Mouse (Mus musculus): Measurements from ENCODE around the gene Pigw. TPM values are rescaled to one million over a fixed set of nuclear protein-coding genes. Genes with fewer than 3 reads are reported as not detected.
A peak's percentile ranks its signal among the peaks of the same experiment; 100 is the strongest.

Gene Pigw
- 1.3 and 1.4 TPM in 2 replicates for polyA plus RNA-seq (2015; fragmentation: Nextera tagmentation; extraction: Ambion mirVana)

DNA sequence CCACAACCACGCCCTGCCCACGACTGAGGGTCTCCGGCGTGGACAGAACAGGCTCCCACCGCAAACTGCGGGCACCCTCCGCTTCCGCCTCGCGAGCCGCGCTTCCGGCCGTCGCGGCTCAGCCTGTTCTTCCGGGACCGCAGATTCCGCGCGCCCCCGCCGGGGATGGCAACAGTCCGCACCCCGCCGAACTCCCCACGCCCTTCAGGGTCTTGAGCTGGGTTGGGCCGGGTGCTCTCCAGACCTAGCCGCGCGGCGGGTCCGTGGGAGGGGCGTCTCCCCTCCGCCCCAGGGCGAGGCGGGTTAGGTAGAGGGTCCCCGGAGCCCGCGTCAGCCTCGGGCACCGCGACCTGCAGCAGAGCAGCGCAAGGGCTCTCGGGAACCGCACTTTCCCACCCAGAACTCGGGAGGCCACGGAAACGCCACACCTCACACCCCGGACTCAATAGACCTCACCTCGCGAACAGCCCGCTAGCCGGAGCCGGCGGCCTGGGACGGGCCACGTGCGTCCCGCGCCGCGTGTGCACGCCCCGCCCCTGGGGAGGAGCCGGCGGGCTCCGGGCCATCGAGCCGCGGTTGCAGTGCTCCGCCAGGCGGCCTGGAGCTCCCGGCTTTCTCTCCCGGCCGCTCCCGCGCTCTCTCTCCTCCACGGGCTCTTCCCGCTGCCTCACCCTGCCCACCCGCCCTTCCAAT lies at the start of gene Pigw, which contains the start of gene Myo19:
Gene Pigw, minus strand, starts transcription at position 514 of the 693 bp plus-strand sequence.
Gene Myo19, plus strand, starts transcription at position 377 of the 693 bp plus-strand sequence.
- ATAC-seq: peak; percentile 98
- under 1% methylated on average over 79 of the region's 81 CpGs for WGBS (ENCODE audit: insufficient replicate concordance)
- H3K36me3 ChIP-seq (replicated peaks; ENCODE audit: insufficient read depth, low read length): peaks cover 7% of the 10 kb centered on the region
- peak within 1 kb of the TSS; percentile 94 for H3K9ac ChIP-seq (replicated peaks)
- peak within 1 kb of the TSS; percentile 100 for H3K4me2 ChIP-seq (ENCODE audit: low read depth, low read length)
- no peak for TF ChIP-seq EP300 (IDR thresholded peaks at IDR 0.05; ENCODE audit: low read depth)
- TF ChIP-seq CTCF (IDR thresholded peaks at IDR 0.05; ENCODE audit: low read depth): peak; percentile 47
- peaks cover 16% of the 10 kb centered on the region for H3K4me1 ChIP-seq (ENCODE audit: insufficient read depth)
- H3K4me3 ChIP-seq (ENCODE audit: low read depth, low read length): peak within 1 kb of the TSS; percentile 95
- H3K9me3 ChIP-seq (ENCODE audit: low read length): no peaks in the 10 kb centered on the region
- no peaks in the 10 kb centered on the region for H3K27me3 ChIP-seq (ENCODE audit: insufficient read depth, low read length)
- peak; percentile 89 for DNase-seq
- H3K27ac ChIP-seq (ENCODE audit: low read depth): peak within 1 kb of the TSS; percentile 93

GRCm38 (mm10) chr11:84920981-84921380 lies 40.9 kb upstream of the Pigw start:
- 80% methylated on average over 8 of the region's 8 CpGs for WGBS (ENCODE audit: insufficient replicate concordance)
- ATAC-seq (no peak), DNase-seq (no peak)
- H3K27me3 ChIP-seq (ENCODE audit: insufficient read depth, low read length): no peaks in the 10 kb centered on the region
- peaks cover 7% of the 10 kb centered on the region; the same call in 1 of the 2 replicates for H3K4me1 ChIP-seq (ENCODE audit: insufficient read depth)
- no peak overlapping the region for H3K4me3 ChIP-seq (ENCODE audit: low read depth, low read length)
- no peaks in the 10 kb centered on the region for H3K36me3 ChIP-seq (replicated peaks; ENCODE audit: insufficient read depth, low read length)
- H3K4me2 ChIP-seq (ENCODE audit: low read depth, low read length): no peak overlapping the region
- no peak overlapping the region for H3K9ac ChIP-seq (replicated peaks)
- no peaks in the 10 kb centered on the region for H3K9me3 ChIP-seq (ENCODE audit: low read length)
- TF ChIP-seq EP300 (IDR thresholded peaks at IDR 0.05; ENCODE audit: low read depth): no peak
- TF ChIP-seq CTCF (IDR thresholded peaks at IDR 0.05; ENCODE audit: low read depth): no peak
- H3K27ac ChIP-seq (ENCODE audit: low read depth): no peak overlapping the region

DNA sequence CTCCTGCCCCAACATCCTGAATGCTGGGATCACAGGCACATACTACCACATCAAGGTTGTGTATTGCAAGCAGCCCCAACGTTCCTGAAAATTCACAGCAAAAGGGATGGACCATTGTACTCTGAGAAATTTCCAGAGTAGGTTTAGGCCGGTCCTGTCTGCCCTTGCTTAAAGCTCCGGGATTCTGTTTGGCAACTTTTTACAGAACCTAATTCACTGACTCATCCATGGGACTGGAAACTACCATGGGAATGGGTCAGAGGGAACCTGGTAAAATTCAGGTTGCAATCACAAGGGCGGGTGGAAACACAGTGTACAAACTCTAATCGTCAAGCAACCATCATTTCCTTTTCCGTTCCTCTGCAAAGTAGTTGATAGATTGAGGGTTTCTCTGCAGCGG lies 39.9 kb upstream of the Pigw start:
- Histone ChIP-seq H3K4me3 (ENCODE audit: low read depth, low read length) (no peak overlapping the region), H3K36me3 (replicated peaks; ENCODE audit: insufficient read depth, low read length) (no peaks in the 10 kb centered on the region), H3K9me3 (ENCODE audit: low read length) (no peaks in the 10 kb centered on the region), H3K4me1 (ENCODE audit: insufficient read depth) (peaks cover 12% of the 10 kb centered on the region), H3K9ac (replicated peaks) (no peak overlapping the region), H3K27ac (ENCODE audit: low read depth) (no peak overlapping the region), H3K4me2 (ENCODE audit: low read depth, low read length) (no peak overlapping the region), H3K27me3 (ENCODE audit: insufficient read depth, low read length) (no peaks in the 10 kb centered on the region)
- DNase-seq (no peak), ATAC-seq (no peak)
- no peak for TF ChIP-seq CTCF (IDR thresholded peaks at IDR 0.05; ENCODE audit: low read depth)
- no peak for TF ChIP-seq EP300 (IDR thresholded peaks at IDR 0.05; ENCODE audit: low read depth)
- WGBS (ENCODE audit: insufficient replicate concordance): 55% methylated on average over 7 of the region's 7 CpGs

- H3K4me1 ChIP-seq (ENCODE audit: insufficient read depth): peaks cover 16% of the 10 kb centered on the region
Observed at GRCm38 (mm10) chr11:84919276-84919675, 39.2 kb upstream of the Pigw start.

GRCm38 (mm10) chr11:84918425-84918824 lies 38.3 kb upstream of the Pigw start:
- Histone ChIP-seq H3K4me1 (ENCODE audit: insufficient read depth) (peaks cover 16% of the 10 kb centered on the region), H3K9me3 (ENCODE audit: low read length) (no peaks in the 10 kb centered on the region), H3K27ac (ENCODE audit: low read depth) (no peak overlapping the region), H3K9ac (replicated peaks) (no peak overlapping the region), H3K4me2 (ENCODE audit: low read depth, low read length) (peak overlapping the region; percentile 58), H3K36me3 (replicated peaks; ENCODE audit: insufficient read depth, low read length) (peaks cover 3% of the 10 kb centered on the region; the same call in 1 of the 2 replicates), H3K4me3 (ENCODE audit: low read depth, low read length) (no peak overlapping the region), H3K27me3 (ENCODE audit: insufficient read depth, low read length) (no peaks in the 10 kb centered on the region)
- ATAC-seq (peak; percentile 78), DNase-seq (peak; percentile 93)
- WGBS (ENCODE audit: insufficient replicate concordance): 7% methylated on average over 16 of the region's 16 CpGs
- TF ChIP-seq CTCF (IDR thresholded peaks at IDR 0.05; ENCODE audit: low read depth) (peak; percentile 97), EP300 (IDR thresholded peaks at IDR 0.05; ENCODE audit: low read depth) (no peak)

More at GRCm38 (mm10) chr11:84919276-84919675, 39.2 kb upstream of the Pigw start:
- H3K9ac ChIP-seq (replicated peaks): no peak overlapping the region
- no peak overlapping the region for H3K4me3 ChIP-seq (ENCODE audit: low read depth, low read length)
- H3K27ac ChIP-seq (ENCODE audit: low read depth): no peak overlapping the region
- no peaks in the 10 kb centered on the region for H3K36me3 ChIP-seq (replicated peaks; ENCODE audit: insufficient read depth, low read length)
- 0 out of 2 replicates have a peak, but pooled peaks have one; percentile 18 for ATAC-seq
- peak; percentile 61 for DNase-seq
- H3K9me3 ChIP-seq (ENCODE audit: low read length): no peaks in the 10 kb centered on the region
- 36% methylated on average over 3 of the region's 3 CpGs for WGBS (ENCODE audit: insufficient replicate concordance)
- no peak for TF ChIP-seq EP300 (IDR thresholded peaks at IDR 0.05; ENCODE audit: low read depth)
- peak; percentile 70 for TF ChIP-seq CTCF (IDR thresholded peaks at IDR 0.05; ENCODE audit: low read depth)
- no peaks in the 10 kb centered on the region for H3K27me3 ChIP-seq (ENCODE audit: insufficient read depth, low read length)
- H3K4me2 ChIP-seq (ENCODE audit: low read depth, low read length): no peak overlapping the region

DNA sequence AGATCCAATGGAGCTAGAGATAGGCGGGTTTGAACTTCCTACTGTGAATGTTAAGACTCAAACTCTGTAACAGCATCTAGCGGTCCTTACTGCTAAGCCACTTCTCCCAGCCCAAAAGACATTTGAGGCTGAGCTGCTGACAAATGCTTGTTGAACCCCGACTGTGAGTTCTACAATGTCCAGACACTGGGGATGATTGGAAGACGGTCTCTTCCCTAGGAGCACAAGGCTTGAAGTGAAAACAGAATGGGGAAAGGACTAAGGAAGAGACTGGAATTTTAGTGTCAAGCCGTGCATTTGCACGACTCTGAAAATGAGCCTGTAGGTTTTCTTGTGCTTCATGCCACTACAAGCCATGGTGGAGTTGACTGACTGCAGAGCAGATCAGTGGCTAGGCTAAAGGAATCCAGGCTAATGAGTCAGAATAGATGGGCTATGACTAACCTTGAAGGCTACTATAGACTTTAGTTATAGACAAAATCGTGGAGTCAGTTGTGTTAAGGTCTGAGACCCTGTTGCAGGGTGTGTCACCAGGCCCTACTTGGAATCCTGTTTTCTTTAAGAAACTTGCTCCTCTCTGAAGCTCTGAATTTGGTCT lies 36.7 kb upstream of the Pigw start:
- Histone ChIP-seq H3K9ac (replicated peaks) (0 out of 2 replicates have a peak overlapping the region, but pooled peaks have one; percentile 84), H3K36me3 (replicated peaks; ENCODE audit: insufficient read depth, low read length) (peaks cover 10% of the 10 kb centered on the region), H3K4me1 (ENCODE audit: insufficient read depth) (peaks cover 16% of the 10 kb centered on the region), H3K4me3 (ENCODE audit: low read depth, low read length) (peak overlapping the region; percentile 85), H3K27me3 (ENCODE audit: insufficient read depth, low read length) (no peaks in the 10 kb centered on the region), H3K27ac (ENCODE audit: low read depth) (no peak overlapping the region), H3K9me3 (ENCODE audit: low read length) (no peaks in the 10 kb centered on the region), H3K4me2 (ENCODE audit: low read depth, low read length) (peak overlapping the region; percentile 89)
- no peak for TF ChIP-seq EP300 (IDR thresholded peaks at IDR 0.05; ENCODE audit: low read depth)
- TF ChIP-seq CTCF (IDR thresholded peaks at IDR 0.05; ENCODE audit: low read depth): no peak
- ATAC-seq (no peak), DNase-seq (no peak)
- 53% methylated on average over 7 of the region's 7 CpGs for WGBS (ENCODE audit: insufficient replicate concordance)

Measured in liver, postnatal 0 days (tissue).